Mouse (Mus musculus): ENCODE measurements around the gene Gm11992. TPM values are rescaled to one million over a fixed set of nuclear protein-coding genes. Genes with fewer than 3 reads are reported as not detected.

Gm11992 gene
- polyA plus RNA-seq (2015; fragmentation: Nextera tagmentation; extraction: Ambion mirVana): 0.84 and 1.0 TPM in 2 replicates

DNA sequence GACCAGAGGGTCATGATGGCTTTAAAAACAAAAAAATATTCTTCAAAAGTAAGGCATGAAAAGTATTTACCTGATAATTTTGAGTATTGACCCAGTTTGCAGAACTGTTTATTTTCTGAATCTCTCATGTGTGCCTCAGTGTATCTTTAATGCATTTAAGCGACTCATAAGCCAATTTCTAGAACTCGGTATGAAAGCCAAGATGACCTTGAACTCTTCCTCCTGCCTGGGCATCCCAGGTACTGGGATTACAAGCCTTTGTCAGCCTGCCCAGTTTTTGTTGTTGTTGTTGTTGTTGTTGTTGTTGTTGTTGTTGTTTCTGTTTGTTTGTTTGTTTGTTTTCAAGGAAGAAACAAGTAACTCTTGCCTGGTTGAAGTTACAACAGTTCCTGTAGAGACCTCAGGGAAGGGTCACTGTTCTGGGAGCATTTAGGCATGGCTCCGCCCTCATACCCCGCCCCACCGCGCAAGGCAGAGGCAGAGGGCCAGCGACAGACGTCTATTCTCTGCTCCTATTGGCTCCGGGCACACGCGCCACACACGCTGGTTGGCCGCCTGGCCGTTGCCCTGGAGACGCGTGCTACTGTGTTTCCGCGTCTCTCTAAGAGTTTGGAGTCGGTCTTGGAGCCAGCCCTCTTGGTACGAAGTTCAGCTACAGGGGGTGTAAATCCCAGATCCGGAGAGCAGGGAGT, at the start of gene Gm11992:
Gm11992 (plus strand) TSS at position 584 of the 692 bp plus-strand sequence.
- peaks cover 7% of the 10 kb centered on the region for H3K4me1 ChIP-seq (replicated peaks)
- peak within 1 kb of the TSS; percentile 89 for H3K4me2 ChIP-seq
- H3K27me3 ChIP-seq: peaks cover 26% of the 10 kb centered on the region
- no peaks in the 10 kb centered on the region for H3K9me3 ChIP-seq
- WGBS: 5% methylated on average over 21 of the region's 21 CpGs
- peak within 1 kb of the TSS; percentile 59 for H3K9ac ChIP-seq
- no peaks in the 10 kb centered on the region for H3K36me3 ChIP-seq
- ATAC-seq (ENCODE audit: low read depth): peak; percentile 100
- no peak within 1 kb of the TSS for H3K27ac ChIP-seq (replicated peaks)
- H3K4me3 ChIP-seq: peak within 1 kb of the TSS; percentile 54

DNA sequence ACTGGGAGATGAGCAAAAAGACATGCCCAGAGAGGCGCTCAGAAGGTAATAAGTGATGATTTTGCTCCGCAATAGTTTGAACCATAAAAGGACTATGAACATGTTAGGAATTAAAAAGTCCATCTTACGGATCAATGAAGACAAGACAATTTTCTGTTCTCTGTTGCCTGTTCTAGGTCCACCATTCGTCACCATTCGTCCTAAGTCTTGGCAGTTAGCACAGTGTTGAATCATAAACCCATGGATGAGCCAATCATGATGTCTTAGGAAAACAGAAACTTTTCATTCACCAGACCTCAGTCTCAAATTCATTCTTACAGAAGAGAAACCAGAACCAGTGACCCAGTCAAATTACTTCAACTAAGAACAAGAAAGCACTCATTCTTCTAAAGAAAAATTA, 39.6 kb upstream of the Gm11992 start:
- H3K36me3 ChIP-seq: peaks cover 23% of the 10 kb centered on the region
- no peak for ATAC-seq (ENCODE audit: low read depth)
- H3K4me2 ChIP-seq: no peak overlapping the region
- H3K27me3 ChIP-seq: no peaks in the 10 kb centered on the region; the same call in 1 of the 2 replicates
- peaks cover 15% of the 10 kb centered on the region for H3K4me1 ChIP-seq (replicated peaks)
- WGBS: 95% methylated on average over 5 of the region's 5 CpGs
- no peak overlapping the region for H3K9ac ChIP-seq
- H3K4me3 ChIP-seq: no peak overlapping the region
- H3K9me3 ChIP-seq: no peaks in the 10 kb centered on the region
- no peak overlapping the region for H3K27ac ChIP-seq (replicated peaks)

DNA sequence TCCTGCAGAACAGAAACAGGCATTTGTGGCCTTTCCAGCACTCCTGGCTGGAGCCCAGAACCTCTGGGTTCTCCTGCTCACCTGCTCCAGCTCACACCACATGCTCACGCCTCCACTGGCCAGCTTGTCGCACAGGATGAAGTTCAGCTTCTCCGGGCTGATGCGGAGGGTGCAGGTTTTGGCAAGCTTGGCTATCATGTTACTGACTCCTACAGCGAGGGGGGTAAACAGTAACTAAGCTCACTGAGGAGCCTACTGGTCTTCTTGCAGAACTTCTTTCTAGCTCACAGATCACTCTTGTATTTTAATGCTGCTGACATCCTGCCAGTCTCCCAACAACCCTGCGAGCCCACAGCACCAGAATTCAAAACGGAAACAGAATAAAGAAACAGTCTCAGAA, 38.0 kb upstream of the Gm11992 start:
- no peaks in the 10 kb centered on the region for H3K9me3 ChIP-seq
- H3K4me2 ChIP-seq: peak overlapping the region; percentile 76
- WGBS: under 1% methylated on average over 7 of the region's 7 CpGs
- peak overlapping the region; percentile 86 for H3K27ac ChIP-seq (replicated peaks)
- peak; percentile 44; the same call in 1 of the 2 replicates for ATAC-seq (ENCODE audit: low read depth)
- peaks cover 9% of the 10 kb centered on the region for H3K36me3 ChIP-seq
- H3K9ac ChIP-seq: peak overlapping the region; percentile 81
- peak overlapping the region; percentile 73 for H3K4me3 ChIP-seq
- H3K27me3 ChIP-seq: no peaks in the 10 kb centered on the region; the same call in 1 of the 2 replicates
- peaks cover 15% of the 10 kb centered on the region for H3K4me1 ChIP-seq (replicated peaks)

DNA sequence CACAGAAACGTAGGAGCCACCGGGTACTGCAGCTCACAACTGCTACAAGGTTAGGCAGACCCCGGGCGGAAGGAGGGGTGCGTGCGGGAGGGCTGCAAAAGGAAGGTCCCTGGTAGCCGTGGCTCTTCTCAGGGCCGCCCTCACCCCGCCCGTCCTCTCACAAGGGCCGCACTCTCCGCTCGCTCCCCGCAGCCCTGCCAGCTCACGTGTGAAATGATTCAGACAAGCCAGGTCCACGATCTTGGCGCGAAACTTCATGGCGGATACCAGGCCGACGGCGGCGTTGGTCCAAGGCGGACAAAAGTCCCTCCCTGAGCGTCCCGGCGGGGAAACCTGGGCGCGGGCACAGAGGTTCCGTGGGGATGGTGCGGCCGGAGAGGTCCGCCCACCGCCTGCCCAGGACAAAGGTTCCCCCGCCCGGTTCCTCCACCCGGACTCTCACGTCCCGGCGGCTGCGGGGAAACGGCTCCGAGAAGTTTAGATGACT, 37.5 kb upstream of the Gm11992 start, which contains the start of gene Hus1:
Hus1 (minus strand) TSS at position 339 of the 487 bp plus-strand sequence.
- Histone ChIP-seq H3K27ac (replicated peaks) (peak within 1 kb of the TSS; percentile 86), H3K4me1 (replicated peaks) (peaks cover 15% of the 10 kb centered on the region), H3K9ac (peak within 1 kb of the TSS; percentile 81), H3K4me3 (peak within 1 kb of the TSS; percentile 73), H3K27me3 (no peaks in the 10 kb centered on the region; the same call in 1 of the 2 replicates), H3K36me3 (peaks cover 5% of the 10 kb centered on the region; the same call in 1 of the 2 replicates), H3K9me3 (no peaks in the 10 kb centered on the region), H3K4me2 (peak within 1 kb of the TSS; percentile 76)
- under 1% methylated on average over 43 of the region's 43 CpGs for WGBS
- peak; percentile 93 for ATAC-seq (ENCODE audit: low read depth)

DNA sequence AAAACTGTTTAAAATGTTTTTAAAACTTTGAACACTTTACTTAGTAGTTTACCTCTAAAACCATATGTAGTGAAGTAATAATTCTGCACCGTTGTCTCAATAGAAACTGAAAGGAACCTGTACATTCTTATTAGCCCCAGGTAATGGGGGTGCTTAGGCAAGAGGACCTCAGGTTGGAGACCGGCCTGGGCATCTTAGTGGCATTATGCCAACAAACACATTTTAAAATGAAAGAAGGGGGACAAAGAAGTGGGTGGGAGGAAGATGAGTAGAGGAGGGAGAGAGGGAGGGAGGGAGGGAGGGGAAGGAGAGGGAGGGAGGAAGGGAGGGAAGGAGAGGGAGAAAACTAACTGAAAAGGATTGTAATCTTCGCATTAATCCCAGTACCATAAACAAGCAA, 37.0 kb upstream of the Gm11992 start:
- Histone ChIP-seq H3K27ac (replicated peaks) (no peak overlapping the region), H3K9ac (peak overlapping the region; percentile 81), H3K9me3 (no peaks in the 10 kb centered on the region), H3K4me1 (replicated peaks) (peaks cover 15% of the 10 kb centered on the region), H3K4me2 (peak overlapping the region; percentile 76), H3K27me3 (no peaks in the 10 kb centered on the region; the same call in 1 of the 2 replicates), H3K4me3 (peak overlapping the region; percentile 73), H3K36me3 (peaks cover 5% of the 10 kb centered on the region; the same call in 1 of the 2 replicates)
- peak; percentile 19; the same call in 1 of the 2 replicates for ATAC-seq (ENCODE audit: low read depth)
- WGBS: 0% methylated on average over 3 of the region's 3 CpGs

DNA sequence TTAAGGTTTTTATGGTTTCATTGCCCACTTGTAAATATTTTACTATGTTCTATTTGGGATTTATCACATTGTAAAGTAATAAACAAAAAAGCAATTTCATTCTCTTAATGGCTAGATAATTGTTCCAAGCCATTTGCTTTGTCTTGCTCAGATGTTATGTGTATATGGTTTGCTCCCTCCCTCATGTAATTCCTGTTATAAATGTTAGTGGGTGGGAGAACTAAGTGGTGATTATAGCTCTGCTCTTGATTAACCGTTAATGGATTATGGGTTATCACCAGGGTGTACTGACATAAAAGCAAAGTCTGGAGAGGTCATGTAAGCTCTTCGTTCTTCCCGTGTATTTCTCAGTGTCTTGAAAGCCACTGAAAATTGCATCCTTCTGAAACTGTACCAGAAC, 33.7 kb upstream of the Gm11992 start:
- Histone ChIP-seq H3K27me3 (no peaks in the 10 kb centered on the region; the same call in 1 of the 2 replicates), H3K36me3 (no peaks in the 10 kb centered on the region), H3K9ac (no peak overlapping the region), H3K4me1 (replicated peaks) (peaks cover 8% of the 10 kb centered on the region), H3K4me2 (no peak overlapping the region), H3K27ac (replicated peaks) (no peak overlapping the region), H3K4me3 (no peak overlapping the region), H3K9me3 (no peaks in the 10 kb centered on the region)
- 23% methylated on average over 3 of the region's 3 CpGs for WGBS
- ATAC-seq (ENCODE audit: low read depth): peak; percentile 58

DNA sequence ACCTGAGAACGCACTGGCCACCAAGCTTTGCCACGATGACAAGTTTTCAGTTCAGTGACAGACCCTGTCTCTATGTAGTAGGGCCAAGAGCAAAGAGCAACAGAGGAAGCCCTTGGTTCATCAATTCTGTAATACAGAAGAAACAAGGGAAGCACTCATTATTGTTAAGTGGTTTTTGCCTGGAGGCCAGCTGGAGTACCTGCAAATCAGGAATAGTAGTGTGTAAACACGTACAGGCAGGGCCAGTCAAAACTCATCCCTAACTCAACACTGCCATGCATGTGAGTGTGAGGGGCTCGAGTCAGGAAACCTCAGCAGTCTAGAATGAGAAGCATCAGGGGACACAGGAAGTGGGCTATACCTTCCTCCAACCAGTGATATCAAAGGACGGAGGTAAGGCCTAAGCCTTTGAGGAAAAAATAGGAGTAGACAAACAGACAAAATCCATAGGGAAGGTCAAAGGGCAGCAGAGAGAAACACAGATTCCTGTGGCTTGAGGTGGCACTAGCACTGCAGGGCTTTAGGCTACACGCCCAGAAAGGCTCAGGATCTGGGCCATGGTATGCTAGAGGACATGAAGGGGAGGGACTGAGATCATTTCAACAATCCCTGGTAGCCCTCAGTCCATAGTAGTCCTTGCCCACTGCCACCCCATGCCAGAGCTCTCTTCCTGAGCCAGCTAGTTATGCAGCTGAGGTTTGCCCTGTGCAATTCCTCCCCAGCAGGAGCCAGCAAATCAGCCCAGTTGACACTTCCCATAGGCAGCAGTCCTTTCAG, 29.7 kb upstream of the Gm11992 start:
- Histone ChIP-seq H3K27ac (replicated peaks) (no peak overlapping the region), H3K36me3 (no peaks in the 10 kb centered on the region), H3K27me3 (no peaks in the 10 kb centered on the region; the same call in 1 of the 2 replicates), H3K4me3 (no peak overlapping the region), H3K4me1 (replicated peaks) (no peaks in the 10 kb centered on the region), H3K9ac (no peak overlapping the region), H3K4me2 (no peak overlapping the region), H3K9me3 (no peaks in the 10 kb centered on the region)
- 80% methylated on average over 6 of the region's 6 CpGs for WGBS
- ATAC-seq (ENCODE audit: low read depth): no peak

DNA sequence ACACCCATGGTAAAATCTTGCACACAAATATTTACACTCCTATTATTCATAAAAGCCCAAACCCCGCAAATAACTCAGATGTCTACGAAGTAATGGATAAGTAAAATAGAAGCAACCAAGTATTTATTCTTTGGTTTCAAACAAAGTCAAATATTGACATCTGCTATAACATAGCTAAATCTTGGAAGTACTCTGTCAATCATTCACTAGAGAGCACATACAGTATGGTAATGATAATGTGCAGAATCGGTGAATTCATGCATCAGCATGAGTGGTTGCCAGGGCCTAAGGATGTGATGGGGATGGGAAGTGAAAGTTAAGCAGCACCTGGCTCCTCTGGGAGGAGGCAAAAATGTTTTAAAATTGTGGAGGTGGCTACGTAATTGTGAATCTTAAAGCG, 28.2 kb upstream of the Gm11992 start:
- Histone ChIP-seq H3K4me2 (no peak overlapping the region), H3K36me3 (no peaks in the 10 kb centered on the region), H3K9me3 (no peaks in the 10 kb centered on the region), H3K4me1 (replicated peaks) (no peaks in the 10 kb centered on the region), H3K4me3 (no peak overlapping the region), H3K27ac (replicated peaks) (no peak overlapping the region), H3K9ac (no peak overlapping the region), H3K27me3 (no peaks in the 10 kb centered on the region; the same call in 1 of the 2 replicates)
- ATAC-seq (ENCODE audit: low read depth): no peak
- 95% methylated on average over 5 of the region's 5 CpGs for WGBS

DNA sequence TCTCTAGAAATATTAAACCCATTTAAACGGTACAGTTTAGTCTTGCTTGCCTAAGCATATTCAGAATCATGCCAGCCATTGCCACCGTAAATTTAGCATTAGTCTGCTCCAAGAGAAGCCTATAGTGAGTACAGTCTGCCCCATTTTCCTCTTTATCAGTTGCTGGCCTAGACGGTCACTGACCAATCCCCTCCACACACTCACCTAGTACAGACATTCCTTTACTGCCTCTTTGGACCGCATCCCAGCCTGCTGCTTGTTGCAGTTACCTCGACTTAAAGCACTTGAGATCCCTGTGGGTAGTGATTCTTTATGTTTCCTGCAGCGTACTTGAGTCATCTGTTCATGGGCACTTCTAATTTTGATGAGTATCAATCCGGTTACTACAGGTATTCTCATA, 23.6 kb upstream of the Gm11992 start:
- no peaks in the 10 kb centered on the region for H3K36me3 ChIP-seq
- no peak for ATAC-seq (ENCODE audit: low read depth)
- 80% methylated on average over 7 of the region's 7 CpGs for WGBS
- H3K27ac ChIP-seq (replicated peaks): no peak overlapping the region
- no peak overlapping the region for H3K4me3 ChIP-seq
- no peak overlapping the region for H3K9ac ChIP-seq
- H3K9me3 ChIP-seq: no peaks in the 10 kb centered on the region
- H3K4me2 ChIP-seq: no peak overlapping the region
- H3K27me3 ChIP-seq: no peaks in the 10 kb centered on the region
- H3K4me1 ChIP-seq (replicated peaks): no peaks in the 10 kb centered on the region

DNA sequence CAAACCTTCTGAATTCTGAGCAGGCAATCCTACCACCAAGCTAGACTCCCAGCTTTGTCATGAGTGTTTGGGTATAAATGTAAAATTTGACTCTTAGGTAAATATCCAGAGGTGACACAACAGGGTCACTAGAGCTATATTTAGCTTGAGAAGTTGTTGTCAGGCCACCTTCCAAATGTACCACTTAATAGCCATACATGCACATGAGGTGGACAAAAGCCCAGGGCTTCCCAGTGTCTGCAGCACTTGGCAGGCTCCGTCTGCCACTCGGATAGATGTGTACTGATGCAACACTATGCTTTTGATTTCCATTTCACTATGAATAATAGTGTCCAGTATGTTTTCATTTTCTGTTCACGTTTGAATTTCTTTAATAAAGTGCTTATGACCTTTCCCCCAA, 23.2 kb upstream of the Gm11992 start:
- no peaks in the 10 kb centered on the region for H3K27me3 ChIP-seq
- H3K4me3 ChIP-seq: no peak overlapping the region
- ATAC-seq (ENCODE audit: low read depth): no peak
- H3K36me3 ChIP-seq: no peaks in the 10 kb centered on the region
- 79% methylated on average over 3 of the region's 3 CpGs for WGBS
- H3K4me1 ChIP-seq (replicated peaks): no peaks in the 10 kb centered on the region
- no peak overlapping the region for H3K9ac ChIP-seq
- no peaks in the 10 kb centered on the region for H3K9me3 ChIP-seq
- H3K4me2 ChIP-seq: no peak overlapping the region
- no peak overlapping the region for H3K27ac ChIP-seq (replicated peaks)

DNA sequence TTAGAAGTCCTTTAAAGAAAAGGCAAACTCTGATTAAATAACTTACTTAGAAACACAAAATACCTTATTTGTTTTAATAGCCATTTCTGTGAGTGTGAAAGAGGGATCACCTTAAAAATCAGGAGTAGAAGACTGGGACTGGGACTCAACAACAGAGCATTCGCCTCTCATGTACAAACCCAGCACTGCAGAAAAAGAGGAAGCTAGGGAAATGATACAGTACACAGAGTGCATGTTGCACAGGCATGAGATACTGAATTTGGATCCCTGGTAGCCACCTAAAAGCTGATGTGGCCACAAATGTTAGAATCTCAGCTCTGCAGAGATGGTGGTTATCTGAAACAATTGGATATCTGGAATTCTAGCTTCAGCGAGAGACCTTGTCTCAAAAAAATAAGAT, 16.9 kb upstream of the Gm11992 start:
- Histone ChIP-seq H3K4me3 (no peak overlapping the region), H3K9ac (no peak overlapping the region), H3K9me3 (no peaks in the 10 kb centered on the region), H3K27me3 (no peaks in the 10 kb centered on the region), H3K27ac (replicated peaks) (no peak overlapping the region), H3K4me1 (replicated peaks) (no peaks in the 10 kb centered on the region), H3K36me3 (no peaks in the 10 kb centered on the region), H3K4me2 (no peak overlapping the region)
- no peak for ATAC-seq (ENCODE audit: low read depth)
- 76% methylated on average over 2 of the region's 2 CpGs for WGBS

DNA sequence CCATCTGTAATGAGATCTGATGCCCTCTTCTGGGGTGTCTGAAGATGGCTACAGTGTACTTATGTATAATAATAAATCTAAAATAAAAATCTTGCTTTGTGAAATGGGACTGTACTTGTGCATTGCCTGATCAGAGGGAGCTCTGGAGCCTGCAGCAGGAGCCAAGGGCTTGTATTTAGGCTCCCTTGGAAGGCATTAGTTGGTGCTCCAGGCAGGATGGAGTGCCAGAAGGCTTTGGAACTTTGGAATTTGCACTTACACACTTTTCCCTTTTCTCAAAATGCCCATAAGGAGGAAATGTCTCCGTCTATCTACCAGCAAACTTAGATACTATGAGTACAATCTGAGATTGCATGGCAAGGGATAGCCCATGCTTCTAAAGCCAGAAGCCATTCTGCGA, 1.8 kb upstream of the Gm11992 start:
- Histone ChIP-seq H3K27me3 (peaks cover 26% of the 10 kb centered on the region), H3K27ac (replicated peaks) (no peak overlapping the region), H3K4me2 (no peak overlapping the region), H3K9me3 (no peaks in the 10 kb centered on the region), H3K9ac (no peak overlapping the region), H3K36me3 (no peaks in the 10 kb centered on the region), H3K4me3 (no peak overlapping the region), H3K4me1 (replicated peaks) (peaks cover 7% of the 10 kb centered on the region)
- no peak for ATAC-seq (ENCODE audit: low read depth)
- 87% methylated on average over 2 of the region's 2 CpGs for WGBS
